Mouse (Mus musculus) E14TG2a.4 (cell line): Measurements from ENCODE around the gene Marcksl1.

Experiments used
- CTCF ChIP-seq: conservative IDR thresholded peaks from 2 replicates; pipeline ENCODE4 v1.5.1; 2014; ENCODE audit warnings: low read length
- NANOG ChIP-seq: IDR thresholded peaks from 2 replicates; pipeline ENCODE4 v1.6.1; 2014; ENCODE audit warnings: borderline replicate concordance, low read length, mixed read lengths

GRCm38 (mm10) chr4:129514300-129514898 lies 1.0 kb downstream of the Marcksl1 start:
- TF ChIP-seq CTCF (no peak), NANOG (no peak)
